Mouse (Mus musculus) MEL (cell line): ENCODE data around the gene Epn3.

Experiments
- CHD2 ChIP-seq: IDR thresholded peaks from 2 replicates; pipeline ENCODE4 v1.6.1; 2011; ENCODE audit warnings: low read length, improper control_type of control experiment
- CTCF ChIP-seq, 3 experiments: IDR thresholded peaks in 2 of 3; conservative IDR thresholded peaks in 1 of 3; 2 replicates each; pipeline ENCODE4 v1.5.1; 2011 to 2012; ENCODE audit warnings: low read length in 3 of 3, low read depth in 2 of 3, mild to moderate bottlenecking in 2 of 3, improper control_type of control experiment in 1 of 3, inconsistent platforms in 1 of 3, mixed read lengths in 1 of 3, moderate library complexity in 1 of 3; ENCODE audit not compliant: control insufficient read depth in 1 of 3, insufficient read depth in 1 of 3, poor library complexity in 1 of 3, severe bottlenecking in 1 of 3
- ELF1 ChIP-seq: IDR thresholded peaks from 2 replicates; pipeline ENCODE4 v1.6.1; 2014; ENCODE audit warnings: low read depth, mild to moderate bottlenecking, inconsistent platforms, low read length, improper control_type of control experiment, moderate library complexity
- EP300 ChIP-seq, 2 experiments: IDR thresholded peaks; 2 replicates each; pipeline ENCODE4 v1.6.1; 2011; ENCODE audit warnings: improper control_type of control experiment in 2 of 2, low read length in 2 of 2, low read depth in 1 of 2, mild to moderate bottlenecking in 1 of 2
- JUND ChIP-seq: IDR thresholded peaks from 2 replicates; pipeline ENCODE4 v1.6.1; 2011; ENCODE audit warnings: low read depth, mild to moderate bottlenecking, improper control_type of control experiment, low read length
- POLR2A ChIP-seq, 2 experiments: IDR thresholded peaks; 2 replicates each; pipeline ENCODE4 v1.6.1; 2011 to 2012; ENCODE audit warnings: low read length in 2 of 2, mild to moderate bottlenecking in 2 of 2, control low read depth in 1 of 2, improper control_type of control experiment in 1 of 2, low read depth in 1 of 2, moderate library complexity in 1 of 2; ENCODE audit not compliant: control insufficient read depth in 1 of 2, insufficient read depth in 1 of 2, poor library complexity in 1 of 2
- RAD21 ChIP-seq: IDR thresholded peaks from 2 replicates; pipeline ENCODE4 v1.6.1; 2011; ENCODE audit warnings: mild to moderate bottlenecking, low read depth, low read length, improper control_type of control experiment
- SIN3A ChIP-seq: IDR thresholded peaks from 2 replicates; pipeline ENCODE4 v1.6.1; 2012; ENCODE audit warnings: low read length, improper control_type of control experiment, inconsistent platforms
- TAL1 ChIP-seq: IDR thresholded peaks from 2 replicates; pipeline ENCODE4 v1.6.1; 2012; ENCODE audit warnings: mild to moderate bottlenecking, inconsistent platforms, low read length, moderate library complexity, mixed read lengths
- USF1 ChIP-seq: IDR thresholded peaks from 2 replicates; pipeline ENCODE4 v1.6.1; 2014; ENCODE audit warnings: low read depth, mild to moderate bottlenecking, inconsistent platforms, low read length, improper control_type of control experiment, moderate library complexity
- USF2 ChIP-seq, 2 experiments: IDR thresholded peaks; 2 replicates each; pipeline ENCODE4 v1.6.1; 2011 to 2012; ENCODE audit warnings: improper control_type of control experiment in 2 of 2, low read length in 2 of 2, borderline replicate concordance in 1 of 2, inconsistent platforms in 1 of 2, low read depth in 1 of 2, mild to moderate bottlenecking in 1 of 2; ENCODE audit not compliant: insufficient read depth in 1 of 2
- ZC3H11A ChIP-seq: IDR thresholded peaks from 2 replicates; pipeline ENCODE4 v1.6.1; 2012; ENCODE audit warnings: low read depth, mild to moderate bottlenecking, inconsistent platforms, low read length, improper control_type of control experiment
- ZMIZ1 ChIP-seq: IDR thresholded peaks from 2 replicates; pipeline ENCODE4 v1.6.1; 2012; ENCODE audit warnings: low read depth, mild to moderate bottlenecking, inconsistent platforms, low read length, improper control_type of control experiment, moderate library complexity

DNA sequence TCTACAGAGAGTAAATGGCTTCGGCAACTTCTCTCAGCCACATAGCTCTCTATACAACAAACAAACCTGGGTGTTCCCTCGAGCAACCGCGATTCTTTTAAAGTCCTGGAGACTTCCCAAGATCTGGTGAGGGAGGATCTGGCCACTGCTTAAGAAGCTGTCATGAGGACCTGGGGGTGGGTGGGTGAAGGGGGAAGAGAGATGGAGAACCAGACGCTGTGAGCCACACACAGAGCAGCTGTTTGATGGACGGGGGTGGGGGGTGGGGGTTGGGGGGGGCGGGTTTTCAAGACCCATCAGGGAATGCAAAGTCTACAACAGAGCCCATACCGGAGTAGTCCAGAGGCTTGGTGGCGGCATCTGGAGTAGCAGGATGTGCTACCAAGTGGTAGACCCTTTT, 13.7 kb upstream of the Epn3 start:
- TF ChIP-seq EP300 (IDR thresholded peaks at IDR 0.05; ENCODE audit: low read depth in 1 of 2, low read length in 2 of 2) (no peak), USF2 (IDR thresholded peaks at IDR 0.05; ENCODE audit: borderline replicate concordance in 1 of 2, insufficient read depth in 1 of 2, low read depth in 1 of 2, low read length in 2 of 2) (no peak), TAL1 (no peak), POLR2A (IDR thresholded peaks at IDR 0.05; ENCODE audit: control insufficient read depth in 1 of 2, insufficient read depth in 1 of 2, low read depth in 1 of 2, low read length in 2 of 2, poor library complexity in 1 of 2) (no peak), JUND (no peak), USF1 (no peak), SIN3A (no peak), CTCF (IDR thresholded peaks at IDR 0.05 in 2 of 3, conservative IDR thresholded peaks at IDR 0.05 in 1 of 3; ENCODE audit: control insufficient read depth in 1 of 3, insufficient read depth in 1 of 3, low read depth in 2 of 3, low read length in 3 of 3, poor library complexity in 1 of 3, severe bottlenecking in 1 of 3) (no peak), ELF1 (no peak), CHD2 (no peak), ZMIZ1 (no peak), RAD21 (no peak), ZC3H11A (no peak)
